Mouse (Mus musculus) lung, postnatal 36 days (tissue): ENCODE measurements at regions not wholly inside any gene's neighbourhood (a gene's known extent, or its start where the extent isn't known, plus 50 kb on each side); places are given as distances from the start of the nearest gene placed in this dataset.

Experiments used
- DNase-seq: peaks from one replicate; pipeline ENCODE4 v3.0.0; 2022; ENCODE audit warnings: mixed read lengths

- DNase-seq: no peak
These were observed 285.3 kb downstream of the Cdh26 start for GRCm38 (mm10) chr2:178715500-178716245.

- DNase-seq: no peak
These were observed 287.7 kb downstream of the Cdh26 start for GRCm38 (mm10) chr2:178718048-178718447.

- no peak for DNase-seq
These were observed 293.1 kb downstream of the Cdh26 start for GRCm38 (mm10) chr2:178723455-178723854.

- no peak for DNase-seq
These were observed 293.9 kb downstream of the Cdh26 start for GRCm38 (mm10) chr2:178724228-178724627.

GRCm38 (mm10) chr2:178727930-178728793, 297.8 kb downstream of the Cdh26 start:
- no peak for DNase-seq

- DNase-seq: no peak
These were observed 298.4 kb downstream of the Cdh26 start for GRCm38 (mm10) chr2:178728794-178729120.

GRCm38 (mm10) chr2:178735099-178735498, 304.8 kb downstream of the Cdh26 start:
- no peak for DNase-seq

GRCm38 (mm10) chr2:178744617-178745016, 314.3 kb downstream of the Cdh26 start:
- no peak for DNase-seq

GRCm38 (mm10) chr2:178745296-178746015, 315.1 kb downstream of the Cdh26 start:
- no peak for DNase-seq

GRCm38 (mm10) chr2:178751247-178751646, 320.9 kb downstream of the Cdh26 start:
- DNase-seq: no peak

GRCm38 (mm10) chr2:178758366-178758765, 328.0 kb downstream of the Cdh26 start:
- DNase-seq: peak; percentile 66

GRCm38 (mm10) chr2:178768526-178768925, 338.2 kb downstream of the Cdh26 start:
- no peak for DNase-seq

- no peak for DNase-seq
These were observed 338.7 kb downstream of the Cdh26 start for GRCm38 (mm10) chr2:178769001-178769400.

GRCm38 (mm10) chr2:178771435-178771834, 341.1 kb downstream of the Cdh26 start:
- DNase-seq: no peak

- no peak for DNase-seq
These were observed 341.6 kb downstream of the Cdh26 start for GRCm38 (mm10) chr2:178771881-178772280.

- no peak for DNase-seq
These were observed 354.7 kb downstream of the Cdh26 start for GRCm38 (mm10) chr2:178784822-178785589.

GRCm38 (mm10) chr2:178785843-178786242, 355.5 kb downstream of the Cdh26 start:
- no peak for DNase-seq

GRCm38 (mm10) chr2:178795841-178796240, 365.5 kb downstream of the Cdh26 start:
- DNase-seq: no peak

- DNase-seq: peak; percentile 2
These were observed 371.1 kb downstream of the Cdh26 start for GRCm38 (mm10) chr2:178801464-178801863.

GRCm38 (mm10) chr2:178805283-178805682, 375.0 kb downstream of the Cdh26 start:
- no peak for DNase-seq

GRCm38 (mm10) chr2:178821552-178821951, 391.2 kb downstream of the Cdh26 start:
- DNase-seq: no peak

GRCm38 (mm10) chr2:178830313-178830712, 400.0 kb downstream of the Cdh26 start:
- no peak for DNase-seq

- no peak for DNase-seq
These were observed 404.7 kb downstream of the Cdh26 start for GRCm38 (mm10) chr2:178834986-178835385.
